Mouse (Mus musculus): Measurements from ENCODE around the gene Pccb. TPM values are rescaled to one million over a fixed set of nuclear protein-coding genes. Genes with fewer than 3 reads are reported as not detected.

Gene Pccb
- polyA plus RNA-seq, 1 experiment from 2014 or later, result 20.3 TPM

GRCm38 (mm10) chr9:100984381-100985310, 50.1 kb downstream of the Pccb start:
- peaks cover 9% of the 10 kb centered on the region; the same call in 1 of the 2 replicates for H3K9me3 ChIP-seq
- ATAC-seq (ENCODE audit: extremely low read depth, insufficient number of reproducible peaks, low FRiP score, low TSS enrichment), result no peak
- no peaks in the 10 kb centered on the region for H3K27me3 ChIP-seq (replicated peaks)
- no peak overlapping the region for H3K9ac ChIP-seq
- WGBS, result 90% methylated on average over 25 of the region's 25 CpGs
- H3K4me3 ChIP-seq, result no peak overlapping the region
- peaks cover 7% of the 10 kb centered on the region for H3K4me1 ChIP-seq
- no peak overlapping the region for H3K4me2 ChIP-seq
- H3K27ac ChIP-seq (replicated peaks), result no peak overlapping the region
- H3K36me3 ChIP-seq, result peaks cover 59% of the 10 kb centered on the region

- peaks cover 48% of the 10 kb centered on the region for H3K36me3 ChIP-seq
- H3K9ac ChIP-seq, result no peak overlapping the region
- no peaks in the 10 kb centered on the region for H3K27me3 ChIP-seq (replicated peaks)
- H3K4me3 ChIP-seq, result no peak overlapping the region
- H3K9me3 ChIP-seq, result no peaks in the 10 kb centered on the region
- ATAC-seq (ENCODE audit: extremely low read depth, insufficient number of reproducible peaks, low FRiP score, low TSS enrichment), result no peak
- 76% methylated on average over 7 of the region's 7 CpGs for WGBS
- no peak overlapping the region for H3K4me2 ChIP-seq
- peak overlapping the region; percentile 45; the same call in 1 of the 2 replicates for H3K27ac ChIP-seq (replicated peaks)
- peaks cover 7% of the 10 kb centered on the region for H3K4me1 ChIP-seq
Observed at GRCm38 (mm10) chr9:100982786-100983185, 51.9 kb downstream of the Pccb start.

GRCm38 (mm10) chr9:100979260-100979659, 55.4 kb downstream of the Pccb start:
- Histone ChIP-seq H3K4me1 (peaks cover 7% of the 10 kb centered on the region), H3K36me3 (peaks cover 34% of the 10 kb centered on the region), H3K9ac (no peak overlapping the region), H3K4me2 (no peak overlapping the region), H3K4me3 (no peak overlapping the region), H3K27me3 (replicated peaks) (no peaks in the 10 kb centered on the region), H3K9me3 (peaks cover 13% of the 10 kb centered on the region), H3K27ac (replicated peaks) (no peak overlapping the region)
- no peak for ATAC-seq (ENCODE audit: extremely low read depth, insufficient number of reproducible peaks, low FRiP score, low TSS enrichment)
- 63% methylated on average over 5 of the region's 5 CpGs for WGBS

- peaks cover 28% of the 10 kb centered on the region for H3K36me3 ChIP-seq
- no peak overlapping the region for H3K27ac ChIP-seq (replicated peaks)
- WGBS, result 85% methylated on average over 5 of the region's 5 CpGs
- no peak overlapping the region for H3K4me2 ChIP-seq
- H3K4me1 ChIP-seq, result peaks cover 7% of the 10 kb centered on the region
- no peak overlapping the region for H3K4me3 ChIP-seq
- H3K9ac ChIP-seq, result no peak overlapping the region
- no peak for ATAC-seq (ENCODE audit: extremely low read depth, insufficient number of reproducible peaks, low FRiP score, low TSS enrichment)
- H3K27me3 ChIP-seq (replicated peaks), result no peaks in the 10 kb centered on the region
- peaks cover 13% of the 10 kb centered on the region for H3K9me3 ChIP-seq
Observed at GRCm38 (mm10) chr9:100978666-100979065, 56.0 kb downstream of the Pccb start.

GRCm38 (mm10) chr9:100969461-100969860, 65.2 kb downstream of the Pccb start:
- no peak overlapping the region for H3K4me3 ChIP-seq
- no peaks in the 10 kb centered on the region for H3K4me1 ChIP-seq
- no peak overlapping the region for H3K27ac ChIP-seq (replicated peaks)
- ATAC-seq (ENCODE audit: extremely low read depth, insufficient number of reproducible peaks, low FRiP score, low TSS enrichment), result no peak
- H3K9me3 ChIP-seq, result no peaks in the 10 kb centered on the region
- WGBS, result 80% methylated on average over 2 of the region's 2 CpGs
- no peaks in the 10 kb centered on the region for H3K27me3 ChIP-seq (replicated peaks)
- H3K36me3 ChIP-seq, result no peaks in the 10 kb centered on the region
- H3K9ac ChIP-seq, result no peak overlapping the region
- no peak overlapping the region for H3K4me2 ChIP-seq

GRCm38 (mm10) chr9:100964106-100964505, 70.6 kb downstream of the Pccb start:
- no peaks in the 10 kb centered on the region for H3K9me3 ChIP-seq
- no peak overlapping the region for H3K9ac ChIP-seq
- no peak overlapping the region for H3K4me2 ChIP-seq
- no peak for ATAC-seq (ENCODE audit: extremely low read depth, insufficient number of reproducible peaks, low FRiP score, low TSS enrichment)
- peaks cover 13% of the 10 kb centered on the region for H3K36me3 ChIP-seq
- H3K27ac ChIP-seq (replicated peaks), result no peak overlapping the region
- H3K4me3 ChIP-seq, result no peak overlapping the region
- 70% methylated on average over 4 of the region's 4 CpGs for WGBS
- no peaks in the 10 kb centered on the region for H3K4me1 ChIP-seq
- no peaks in the 10 kb centered on the region for H3K27me3 ChIP-seq (replicated peaks)

GRCm38 (mm10) chr9:100963428-100963912, 71.2 kb downstream of the Pccb start:
- Histone ChIP-seq H3K9ac (no peak overlapping the region), H3K4me1 (no peaks in the 10 kb centered on the region), H3K4me3 (no peak overlapping the region), H3K27ac (replicated peaks) (no peak overlapping the region), H3K27me3 (replicated peaks) (no peaks in the 10 kb centered on the region), H3K4me2 (no peak overlapping the region), H3K9me3 (no peaks in the 10 kb centered on the region), H3K36me3 (peaks cover 19% of the 10 kb centered on the region)
- ATAC-seq (ENCODE audit: extremely low read depth, insufficient number of reproducible peaks, low FRiP score, low TSS enrichment), result no peak
- WGBS, result 61% methylated on average over 1 of the region's 1 CpGs

- Histone ChIP-seq H3K4me3 (no peak overlapping the region), H3K27me3 (replicated peaks) (no peaks in the 10 kb centered on the region), H3K4me2 (no peak overlapping the region), H3K9ac (no peak overlapping the region), H3K27ac (replicated peaks) (no peak overlapping the region), H3K9me3 (no peaks in the 10 kb centered on the region), H3K4me1 (no peaks in the 10 kb centered on the region), H3K36me3 (peaks cover 19% of the 10 kb centered on the region)
- no peak for ATAC-seq (ENCODE audit: extremely low read depth, insufficient number of reproducible peaks, low FRiP score, low TSS enrichment)
- 71% methylated on average over 5 of the region's 5 CpGs for whole genome bisulfite sequencing
Observed at GRCm38 (mm10) chr9:100962903-100963427, 71.7 kb downstream of the Pccb start.

GRCm38 (mm10) chr9:100951481-100951880, 83.2 kb downstream of the Pccb start:
- Histone ChIP-seq H3K27ac (replicated peaks) (no peak overlapping the region), H3K36me3 (peaks cover 60% of the 10 kb centered on the region), H3K27me3 (replicated peaks) (no peaks in the 10 kb centered on the region), H3K4me1 (peaks cover 12% of the 10 kb centered on the region), H3K4me3 (no peak overlapping the region), H3K9me3 (no peaks in the 10 kb centered on the region), H3K9ac (no peak overlapping the region), H3K4me2 (no peak overlapping the region)
- WGBS, result 24% methylated on average over 4 of the region's 4 CpGs
- ATAC-seq (ENCODE audit: extremely low read depth, insufficient number of reproducible peaks, low FRiP score, low TSS enrichment), result no peak

GRCm38 (mm10) chr9:100944677-100945365, 89.9 kb downstream of the Pccb start:
- peaks cover 33% of the 10 kb centered on the region for H3K36me3 ChIP-seq
- H3K4me1 ChIP-seq, result no peaks in the 10 kb centered on the region
- no peak for ATAC-seq (ENCODE audit: extremely low read depth, insufficient number of reproducible peaks, low FRiP score, low TSS enrichment)
- H3K4me2 ChIP-seq, result no peak overlapping the region
- H3K27me3 ChIP-seq (replicated peaks), result no peaks in the 10 kb centered on the region
- no peaks in the 10 kb centered on the region for H3K9me3 ChIP-seq
- H3K9ac ChIP-seq, result no peak overlapping the region
- 91% methylated on average over 5 of the region's 5 CpGs for WGBS
- H3K27ac ChIP-seq (replicated peaks), result no peak overlapping the region
- H3K4me3 ChIP-seq, result no peak overlapping the region

- Histone ChIP-seq H3K4me2 (no peak overlapping the region), H3K9me3 (no peaks in the 10 kb centered on the region), H3K27ac (replicated peaks) (no peak overlapping the region), H3K36me3 (peaks cover 27% of the 10 kb centered on the region), H3K27me3 (replicated peaks) (no peaks in the 10 kb centered on the region), H3K4me3 (no peak overlapping the region), H3K9ac (no peak overlapping the region), H3K4me1 (no peaks in the 10 kb centered on the region)
- ATAC-seq (ENCODE audit: extremely low read depth, insufficient number of reproducible peaks, low FRiP score, low TSS enrichment), result no peak
- WGBS, result 52% methylated on average over 2 of the region's 2 CpGs
Observed at GRCm38 (mm10) chr9:100942042-100942441, 92.7 kb downstream of the Pccb start.
